Mouse (Mus musculus) thymus, adult 2 months (tissue): Measurements from ENCODE around the gene Impg2.

ENCODE experiments used
- CTCF ChIP-seq: fragments of 200-500 bp; IDR thresholded peaks from 2 replicates; pipeline ENCODE4 v1.5.1; 2012; ENCODE audit warnings: mild to moderate bottlenecking, control low read depth, low read length, moderate library complexity, borderline replicate concordance; ENCODE audit not compliant: control insufficient read depth, poor library complexity, insufficient read depth; ENCODE audit errors: extremely low read depth
- POLR2A ChIP-seq: fragments of 200-500 bp; IDR thresholded peaks from 2 replicates; pipeline ENCODE4 v1.6.1; 2012; ENCODE audit warnings: mild to moderate bottlenecking, low read length, control low read depth, moderate library complexity; ENCODE audit not compliant: control insufficient read depth, poor library complexity, insufficient read depth; ENCODE audit errors: extremely low read depth

DNA sequence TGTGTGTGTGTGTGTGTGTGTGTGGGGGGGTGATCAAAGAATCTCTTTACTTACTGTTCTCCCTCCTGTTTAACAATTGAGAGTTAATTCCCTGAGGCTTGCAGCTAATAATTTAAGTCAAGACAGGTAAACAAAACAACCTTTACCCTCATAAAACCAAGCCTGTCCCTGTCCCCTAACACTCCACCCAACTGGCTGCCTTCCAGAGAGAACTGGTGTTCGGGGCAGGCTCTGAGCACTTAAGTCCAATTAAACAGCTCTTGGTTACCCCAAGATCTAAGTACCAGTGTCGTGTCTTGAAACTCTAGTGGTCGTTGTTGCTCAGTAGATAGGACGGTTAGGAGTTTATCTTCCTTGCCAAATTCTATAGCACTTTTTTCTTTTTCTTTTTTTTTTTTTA lies 77.2 kb downstream of the Impg2 start:
- TF ChIP-seq POLR2A (no peak), CTCF (no peak)
